Mouse (Mus musculus) small intestine, adult 2 months (tissue): ENCODE measurements at regions not wholly inside any gene's neighbourhood (a gene's known extent, or its start where the extent isn't known, plus 50 kb on each side); places are given as distances from the start of the nearest gene placed in this dataset.
"Not testable (repeated sequence)": the region's sequence is repeated elsewhere in the genome, so short reads cannot be mapped to it uniquely, and the experiment has no call there.

ENCODE experiments used
- H3K27ac ChIP-seq: fragments of 200-500 bp; 2 replicates; pipeline ENCODE4 v1.5.1; 2012; ENCODE audit warnings: low read depth, low read length, control low read depth, inconsistent platforms; ENCODE audit not compliant: insufficient read depth
- H3K27me3 ChIP-seq: fragments of 200-500 bp; 2 replicates; pipeline ENCODE4 v1.6.1; 2012; ENCODE audit warnings: mild to moderate bottlenecking, moderate library complexity, low read length, inconsistent platforms; ENCODE audit not compliant: control insufficient read depth, insufficient read depth
- H3K36me3 ChIP-seq: fragments of 200-500 bp; 2 replicates; pipeline ENCODE4 v1.6.1; 2012; ENCODE audit warnings: mild to moderate bottlenecking, low read length, control low read depth, inconsistent platforms; ENCODE audit not compliant: control insufficient read depth, insufficient read depth
- H3K4me1 ChIP-seq: fragments of 200-500 bp; 2 replicates; pipeline ENCODE4 v1.6.1; 2012; ENCODE audit warnings: low read length, inconsistent platforms, mixed read lengths; ENCODE audit not compliant: control insufficient read depth, insufficient read depth, insufficient read length
- H3K4me3 ChIP-seq: fragments of 200-500 bp; 2 replicates; pipeline ENCODE4 v1.5.1; 2012; ENCODE audit warnings: low read depth, mild to moderate bottlenecking, control low read depth, inconsistent platforms, low read length, moderate library complexity
- CTCF ChIP-seq: fragments of 200-500 bp; IDR thresholded peaks from 2 replicates; pipeline ENCODE4 v1.5.1; 2012; ENCODE audit warnings: low read depth, mild to moderate bottlenecking, control low read depth, inconsistent platforms, low read length, moderate library complexity, mixed read lengths; ENCODE audit not compliant: insufficient replicate concordance, insufficient read length; ENCODE audit errors: extremely low read depth
- POLR2A ChIP-seq: fragments of 200-500 bp; IDR thresholded peaks from 2 replicates; pipeline ENCODE4 v1.6.1; 2012; ENCODE audit warnings: low read depth, mild to moderate bottlenecking, control low read depth, inconsistent platforms, low read length, moderate library complexity
- WGBS: fragments of 180-500 bp; shearing (Covaris S2); methylation state at CpG from one replicate; pipeline ENCODE4 v1.1.7; 2018; 5-methylcytosine and 5-hydroxymethylcytosine counted together

- Histone ChIP-seq H3K36me3 (no peaks in the 10 kb centered on the region), H3K27me3 (no peaks in the 10 kb centered on the region), H3K4me1 (no peaks in the 10 kb centered on the region), H3K27ac (no peak overlapping the region), H3K4me3 (no peak overlapping the region)
- TF ChIP-seq POLR2A (no peak), CTCF (no peak)
- 86% methylated on average over 2 of the region's 2 CpGs for WGBS
These were observed 985.2 kb downstream of the Car8 start for GRCm38 (mm10) chr4:7253616-7254015.

DNA sequence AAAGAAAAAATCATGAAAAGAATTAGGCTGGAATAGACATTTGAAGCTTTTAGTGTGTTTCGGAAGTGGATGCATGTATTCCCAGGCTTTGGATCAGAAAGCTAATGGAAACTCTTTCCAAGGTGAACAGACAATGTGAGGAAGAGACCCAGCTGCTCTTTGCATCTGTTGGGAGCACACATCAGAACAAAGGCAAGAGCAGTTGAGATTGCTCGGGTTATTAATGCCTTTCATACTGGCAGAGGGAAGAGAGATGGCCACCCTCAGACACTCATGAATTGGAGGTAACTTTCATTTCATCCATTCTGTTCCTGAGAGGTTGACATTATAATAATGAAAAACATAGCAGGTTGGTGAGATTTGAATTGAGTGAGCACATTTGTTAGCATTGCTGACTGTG, 987.2 kb downstream of the Car8 start:
- Histone ChIP-seq H3K27ac (no peak overlapping the region), H3K4me1 (no peaks in the 10 kb centered on the region), H3K4me3 (no peak overlapping the region), H3K36me3 (no peaks in the 10 kb centered on the region), H3K27me3 (no peaks in the 10 kb centered on the region)
- 93% methylated on average over 2 of the region's 2 CpGs for WGBS
- TF ChIP-seq CTCF: no peak
- TF ChIP-seq POLR2A: no peak

GRCm38 (mm10) chr4:7247816-7248215, 991.0 kb downstream of the Car8 start:
- 90% methylated on average over 4 of the region's 4 CpGs for WGBS
- no peak for TF ChIP-seq CTCF
- no peak for TF ChIP-seq POLR2A
- no peaks in the 10 kb centered on the region for H3K27me3 ChIP-seq
- no peaks in the 10 kb centered on the region for H3K36me3 ChIP-seq
- H3K4me3 ChIP-seq: no peak overlapping the region
- no peak overlapping the region for H3K27ac ChIP-seq
- no peaks in the 10 kb centered on the region for H3K4me1 ChIP-seq

- TF ChIP-seq POLR2A (no peak), CTCF (no peak)
- Histone ChIP-seq H3K36me3 (no peaks in the 10 kb centered on the region), H3K4me1 (no peaks in the 10 kb centered on the region), H3K4me3 (no peak overlapping the region), H3K27me3 (no peaks in the 10 kb centered on the region), H3K27ac (no peak overlapping the region)
- 62% methylated on average over 4 of the region's 4 CpGs for WGBS
These were observed 991.6 kb downstream of the Car8 start for GRCm38 (mm10) chr4:7247244-7247643.

DNA sequence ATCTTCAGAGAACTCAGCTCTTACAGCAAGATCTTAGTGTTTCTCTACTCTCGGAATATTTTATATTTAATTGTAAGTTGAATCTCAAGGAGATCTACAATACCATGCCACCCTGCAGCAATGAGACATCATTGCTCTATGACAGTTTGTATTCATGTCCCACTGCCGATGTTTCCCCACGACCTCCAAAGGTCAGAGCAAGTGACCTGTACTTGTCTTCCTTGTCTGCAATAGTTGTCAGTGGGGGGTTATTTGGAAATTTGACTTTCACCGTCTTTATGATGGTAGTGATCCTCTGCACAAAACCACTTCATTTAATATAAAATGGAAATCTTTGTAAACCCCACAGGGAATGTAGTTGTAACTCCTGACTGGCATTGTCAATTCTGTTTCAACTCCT, 992.0 kb downstream of the Car8 start:
- WGBS: 96% methylated on average over 4 of the region's 4 CpGs
- H3K4me3 ChIP-seq: no peak overlapping the region
- H3K27me3 ChIP-seq: no peaks in the 10 kb centered on the region
- no peak overlapping the region for H3K27ac ChIP-seq
- H3K4me1 ChIP-seq: no peaks in the 10 kb centered on the region
- no peaks in the 10 kb centered on the region for H3K36me3 ChIP-seq
- TF ChIP-seq POLR2A: no peak
- no peak for TF ChIP-seq CTCF

DNA sequence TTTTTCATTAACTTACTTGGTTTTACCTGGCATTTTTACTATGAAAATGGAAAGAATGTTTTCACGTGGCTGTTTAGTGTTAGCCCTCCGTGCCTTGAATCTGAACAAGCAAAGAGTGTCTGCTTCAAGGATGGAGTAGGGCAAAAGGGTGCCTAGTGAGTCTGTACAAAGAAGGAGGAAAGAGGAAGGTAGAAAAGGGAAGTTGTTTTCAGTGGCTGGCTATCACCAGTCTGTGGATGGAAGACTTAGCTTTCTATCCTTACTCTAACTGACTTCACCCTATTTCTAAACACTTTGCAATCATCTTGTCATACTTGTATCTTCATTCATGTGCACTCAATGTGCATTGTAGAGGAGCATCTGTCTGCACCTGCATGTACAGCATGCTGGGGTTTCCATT, 993.2 kb downstream of the Car8 start:
- no peaks in the 10 kb centered on the region for H3K36me3 ChIP-seq
- TF ChIP-seq CTCF: no peak
- TF ChIP-seq POLR2A: no peak
- no peaks in the 10 kb centered on the region for H3K4me1 ChIP-seq
- no peaks in the 10 kb centered on the region for H3K27me3 ChIP-seq
- no peak overlapping the region for H3K4me3 ChIP-seq
- WGBS: 86% methylated on average over 2 of the region's 2 CpGs
- no peak overlapping the region for H3K27ac ChIP-seq

GRCm38 (mm10) chr4:7237848-7238247, 1001.0 kb downstream of the Car8 start:
- Histone ChIP-seq H3K27me3 (no peaks in the 10 kb centered on the region), H3K27ac (no peak overlapping the region), H3K4me1 (no peaks in the 10 kb centered on the region), H3K36me3 (no peaks in the 10 kb centered on the region), H3K4me3 (no peak overlapping the region)
- TF ChIP-seq POLR2A (no peak), CTCF (no peak)
- WGBS: 83% methylated on average over 3 of the region's 3 CpGs

DNA sequence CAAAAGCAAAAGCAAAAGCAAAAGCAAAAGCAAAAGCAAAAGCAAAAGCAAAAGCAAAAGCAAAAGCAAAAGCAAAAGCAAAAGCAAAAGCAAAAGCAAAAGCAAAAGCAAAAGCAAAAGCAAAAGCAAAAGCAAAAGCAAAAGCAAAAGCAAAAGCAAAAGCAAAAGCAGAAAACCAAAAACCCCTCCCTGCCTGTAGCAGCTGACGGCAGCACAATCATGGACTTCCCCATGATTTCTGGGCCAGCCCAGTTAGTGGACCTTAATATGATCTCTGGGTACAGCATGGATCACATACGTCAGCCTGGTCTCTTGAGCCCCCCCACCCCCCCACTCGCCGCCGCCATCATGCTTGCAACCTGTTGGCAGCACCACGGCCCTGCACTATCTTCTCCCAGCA, 1004.3 kb downstream of the Car8 start:
- H3K27me3 ChIP-seq, H3K36me3 ChIP-seq, H3K4me1 ChIP-seq, H3K4me3 ChIP-seq, H3K27ac ChIP-seq: not testable (repeated sequence)
- WGBS: 98% methylated on average over 6 of the region's 6 CpGs
